Mouse (Mus musculus): ENCODE data around the gene Aass. TPM values are rescaled to one million over a fixed set of nuclear protein-coding genes. Genes with fewer than 3 reads are reported as not detected.
"Not testable (repeated sequence)": the region's sequence is repeated elsewhere in the genome, so short reads cannot be mapped to it uniquely, and the experiment has no call there.

Gene Aass
- total RNA-seq (2014; rRNA removed; ENCODE audit: low replicate concordance) = not detected in 2 replicates
- polyA plus RNA-seq (2015; fragmentation: Nextera tagmentation; extraction: Ambion mirVana) = 0.05 and 0.22 TPM in 2 replicates

DNA sequence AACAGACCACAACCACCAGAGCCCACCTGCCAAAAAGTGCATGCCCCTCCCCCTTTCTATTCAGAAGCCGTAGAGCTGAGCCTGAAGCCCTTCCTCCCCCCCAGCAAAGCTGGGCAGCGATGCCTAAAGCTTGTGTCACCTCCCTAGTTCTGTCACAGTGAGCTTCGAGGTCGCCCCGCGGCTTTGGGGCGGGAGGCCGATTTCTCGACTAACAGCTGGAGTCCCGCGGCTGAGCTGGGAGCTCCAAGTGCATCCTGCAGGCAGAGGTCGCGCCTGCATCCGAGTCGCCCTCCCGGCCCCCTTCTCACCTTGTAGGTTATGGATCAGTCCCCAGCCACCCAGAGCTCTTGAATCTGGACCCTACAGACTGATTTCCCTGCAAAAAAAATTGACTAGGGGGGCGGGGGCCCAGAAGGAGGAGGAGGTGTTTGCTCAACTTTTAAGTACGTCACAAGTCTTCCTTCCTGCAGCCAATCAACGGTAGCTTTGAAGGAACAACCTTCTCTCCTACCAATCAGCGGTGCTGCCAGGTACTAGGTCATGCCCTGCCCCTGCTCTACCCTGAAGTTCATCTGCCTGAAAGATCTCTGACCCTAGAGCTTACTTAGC lies at the start of gene Aass:
Gene Aass (minus strand): TSS at position 414 of the 609 bp plus-strand sequence.
- Histone ChIP-seq H3K4me2 (ENCODE audit: low read depth, low read length) (peak within 1 kb of the TSS; percentile 59), H3K27me3 (ENCODE audit: control insufficient read depth, insufficient read depth, low read length) (no peaks in the 10 kb centered on the region), H3K9me3 (replicated peaks; ENCODE audit: control insufficient read depth, low read length) (no peaks in the 10 kb centered on the region), H3K4me3 (ENCODE audit: low read depth, low read length) (peak within 1 kb of the TSS; percentile 34), H3K36me3 (replicated peaks; ENCODE audit: control insufficient read depth, insufficient read depth, low read length) (no peaks in the 10 kb centered on the region), H3K4me1 (ENCODE audit: control insufficient read depth, insufficient read depth) (0 out of 2 replicates have a peak, but pooled peaks cover 6% of the 10 kb centered on the region), H3K9ac (replicated peaks; ENCODE audit: low read depth, low read length) (no peak within 1 kb of the TSS), H3K27ac (ENCODE audit: low read depth) (no peak within 1 kb of the TSS)
- ATAC-seq (ENCODE audit: insufficient read depth, low read depth) = peak; percentile 27
- WGBS = under 1% methylated on average over 20 of the region's 20 CpGs
- DNase-seq (ENCODE audit: low spot score) = no peak
- TF ChIP-seq EP300 (IDR thresholded peaks at IDR 0.05; ENCODE audit: low read depth) = no peak
- no peak for TF ChIP-seq CTCF (IDR thresholded peaks at IDR 0.05; ENCODE audit: low read depth)

DNA sequence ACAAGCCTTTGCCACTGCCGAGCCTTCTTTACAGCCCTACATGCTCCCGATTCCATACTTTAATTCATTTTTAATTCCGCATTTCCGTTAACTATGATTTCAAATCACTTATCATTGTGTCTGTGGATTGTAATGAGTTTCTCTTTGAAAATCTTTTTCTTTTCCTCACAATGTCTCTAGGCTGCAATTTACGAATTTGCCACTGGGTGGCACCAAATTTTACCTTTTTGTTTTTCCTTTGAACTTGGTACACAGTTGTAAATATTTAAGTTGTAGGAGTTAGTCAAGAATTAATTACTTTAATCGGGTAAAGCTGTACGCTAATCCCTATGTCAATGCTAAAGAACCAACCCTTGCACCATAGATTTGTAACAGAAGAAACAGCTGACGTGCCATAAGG lies 47.3 kb upstream of the Aass start:
- Histone ChIP-seq H3K36me3 (replicated peaks; ENCODE audit: control insufficient read depth, insufficient read depth, low read length) (no peaks in the 10 kb centered on the region), H3K9ac (replicated peaks; ENCODE audit: low read depth, low read length) (no peak overlapping the region), H3K4me3 (ENCODE audit: low read depth, low read length) (no peak overlapping the region), H3K27me3 (ENCODE audit: control insufficient read depth, insufficient read depth, low read length) (no peaks in the 10 kb centered on the region), H3K9me3 (replicated peaks; ENCODE audit: control insufficient read depth, low read length) (no peaks in the 10 kb centered on the region), H3K27ac (ENCODE audit: low read depth) (no peak overlapping the region), H3K4me2 (ENCODE audit: low read depth, low read length) (peak overlapping the region; percentile 40), H3K4me1 (ENCODE audit: control insufficient read depth, insufficient read depth) (no peaks in the 10 kb centered on the region)
- ATAC-seq (ENCODE audit: insufficient read depth, low read depth) (no peak), DNase-seq (ENCODE audit: low spot score) (peak; percentile 17)
- 16% methylated on average over 8 of the region's 8 CpGs for WGBS
- TF ChIP-seq CTCF (IDR thresholded peaks at IDR 0.05; ENCODE audit: low read depth) = peak; percentile 61
- no peak for TF ChIP-seq EP300 (IDR thresholded peaks at IDR 0.05; ENCODE audit: low read depth)

DNA sequence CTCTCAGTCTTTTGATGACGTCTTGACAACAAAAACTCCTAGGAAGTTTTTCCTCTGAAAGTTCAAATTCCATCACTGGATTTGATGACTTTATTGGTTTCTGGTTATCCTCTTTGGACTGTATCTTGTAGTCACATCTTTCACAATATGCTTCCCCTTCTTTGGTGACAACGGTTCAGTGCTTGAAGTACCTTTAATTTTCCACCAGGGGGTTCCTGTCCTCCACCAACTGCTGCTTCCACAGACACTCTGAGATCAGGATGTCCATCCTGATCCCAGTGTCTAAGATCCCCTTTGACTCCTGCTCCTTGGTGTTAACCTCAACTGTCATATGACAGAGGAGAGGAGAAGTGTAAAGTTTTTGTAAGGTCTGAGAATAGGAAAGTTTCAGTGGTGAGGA lies 31.0 kb upstream of the Aass start:
- not testable (repeated sequence) for H3K4me2 ChIP-seq (ENCODE audit: low read depth, low read length); H3K4me3 ChIP-seq (ENCODE audit: low read depth, low read length); H3K27me3 ChIP-seq (ENCODE audit: control insufficient read depth, insufficient read depth, low read length); H3K4me1 ChIP-seq (ENCODE audit: control insufficient read depth, insufficient read depth); H3K27ac ChIP-seq (ENCODE audit: low read depth); DNase-seq (ENCODE audit: low spot score); ATAC-seq (ENCODE audit: insufficient read depth, low read depth); H3K9ac ChIP-seq (replicated peaks; ENCODE audit: low read depth, low read length); H3K36me3 ChIP-seq (replicated peaks; ENCODE audit: control insufficient read depth, insufficient read depth, low read length); H3K9me3 ChIP-seq (replicated peaks; ENCODE audit: control insufficient read depth, low read length)
- 39% methylated on average over 1 of the region's 2 CpGs for WGBS

DNA sequence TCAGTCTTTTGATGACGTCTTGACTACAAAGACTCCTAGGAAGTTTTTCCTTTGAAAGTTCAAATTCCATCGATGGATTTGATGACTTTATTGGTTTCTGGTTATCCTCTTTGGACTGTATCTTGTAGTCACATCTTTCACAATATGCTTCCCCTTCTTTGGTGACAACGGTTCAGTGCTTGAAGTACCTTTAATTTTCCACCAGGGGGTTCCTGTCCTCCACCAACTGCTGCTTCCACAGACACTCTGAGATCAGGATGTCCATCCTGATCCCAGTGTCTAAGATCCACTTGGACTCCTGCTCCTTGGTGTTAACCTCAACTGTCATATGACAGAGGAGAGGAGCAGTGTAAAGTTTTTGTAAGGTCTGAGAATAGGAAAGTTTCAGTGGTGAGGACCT lies 23.6 kb upstream of the Aass start:
- ATAC-seq (ENCODE audit: insufficient read depth, low read depth); DNase-seq (ENCODE audit: low spot score): not testable (repeated sequence)
- WGBS = 62% methylated on average over 2 of the region's 3 CpGs

DNA sequence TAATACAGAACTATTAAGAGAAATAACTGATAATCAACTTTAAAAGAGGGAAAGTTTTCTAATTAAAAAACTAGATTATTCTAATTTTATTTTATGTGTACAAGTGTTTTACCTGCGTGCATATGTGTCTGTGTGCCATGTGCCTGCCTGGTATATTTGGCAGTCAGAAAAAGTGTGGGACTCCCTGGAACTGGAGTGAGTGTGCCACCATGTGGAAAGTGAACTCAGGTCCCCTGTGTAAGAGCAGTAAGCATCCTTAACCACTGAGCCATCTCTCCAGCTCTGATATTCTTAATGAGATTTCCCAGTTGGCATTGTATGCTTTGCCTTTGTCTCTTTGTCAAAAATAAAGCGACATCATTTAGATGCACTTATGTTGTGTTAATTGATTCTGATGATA lies 20.3 kb upstream of the Aass start:
- no peaks in the 10 kb centered on the region for H3K36me3 ChIP-seq (replicated peaks; ENCODE audit: control insufficient read depth, insufficient read depth, low read length)
- H3K4me3 ChIP-seq (ENCODE audit: low read depth, low read length) = no peak overlapping the region
- H3K4me2 ChIP-seq (ENCODE audit: low read depth, low read length) = no peak overlapping the region
- no peaks in the 10 kb centered on the region for H3K4me1 ChIP-seq (ENCODE audit: control insufficient read depth, insufficient read depth)
- H3K9me3 ChIP-seq (replicated peaks; ENCODE audit: control insufficient read depth, low read length) = no peaks in the 10 kb centered on the region
- H3K27me3 ChIP-seq (ENCODE audit: control insufficient read depth, insufficient read depth, low read length) = no peaks in the 10 kb centered on the region
- no peak overlapping the region for H3K9ac ChIP-seq (replicated peaks; ENCODE audit: low read depth, low read length)
- no peak for ATAC-seq (ENCODE audit: insufficient read depth, low read depth)
- TF ChIP-seq EP300 (IDR thresholded peaks at IDR 0.05; ENCODE audit: low read depth) (no peak), CTCF (IDR thresholded peaks at IDR 0.05; ENCODE audit: low read depth) (no peak)
- 80% methylated on average over 2 of the region's 2 CpGs for WGBS
- no peak for DNase-seq (ENCODE audit: low spot score)
- H3K27ac ChIP-seq (ENCODE audit: low read depth) = no peak overlapping the region

More for the DNA sequence above, 23.6 kb upstream of the Aass start:
- not testable (repeated sequence) for H3K36me3 ChIP-seq (replicated peaks; ENCODE audit: control insufficient read depth, insufficient read depth, low read length); H3K4me1 ChIP-seq (ENCODE audit: control insufficient read depth, insufficient read depth); H3K9ac ChIP-seq (replicated peaks; ENCODE audit: low read depth, low read length); H3K27me3 ChIP-seq (ENCODE audit: control insufficient read depth, insufficient read depth, low read length); H3K9me3 ChIP-seq (replicated peaks; ENCODE audit: control insufficient read depth, low read length); H3K4me2 ChIP-seq (ENCODE audit: low read depth, low read length); H3K27ac ChIP-seq (ENCODE audit: low read depth); H3K4me3 ChIP-seq (ENCODE audit: low read depth, low read length)

DNA sequence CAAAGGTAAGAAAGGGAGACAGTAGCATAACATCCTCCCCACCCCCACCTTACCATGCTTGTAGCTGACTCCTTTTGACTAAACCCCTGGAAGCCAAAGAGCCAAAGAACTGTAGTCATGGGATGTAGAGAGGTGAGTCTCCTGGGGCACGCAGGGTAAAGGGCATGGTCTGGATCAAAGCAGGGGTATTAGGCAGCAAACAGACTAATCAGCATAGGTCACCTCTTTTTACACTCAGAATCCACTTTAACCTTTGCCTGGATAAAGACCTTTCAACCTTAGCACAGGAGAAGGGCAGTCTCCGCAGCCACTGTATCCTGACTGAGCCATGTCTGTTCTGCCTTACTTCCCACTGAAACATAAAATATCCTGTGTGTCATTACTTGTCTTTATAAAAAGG lies 14.4 kb upstream of the Aass start:
- DNase-seq (ENCODE audit: low spot score) (no peak), ATAC-seq (ENCODE audit: insufficient read depth, low read depth) (no peak)
- no peaks in the 10 kb centered on the region for H3K36me3 ChIP-seq (replicated peaks; ENCODE audit: control insufficient read depth, insufficient read depth, low read length)
- no peak overlapping the region for H3K4me3 ChIP-seq (ENCODE audit: low read depth, low read length)
- H3K27ac ChIP-seq (ENCODE audit: low read depth) = no peak overlapping the region
- no peak overlapping the region for H3K9ac ChIP-seq (replicated peaks; ENCODE audit: low read depth, low read length)
- 75% methylated on average over 2 of the region's 2 CpGs for WGBS
- TF ChIP-seq EP300 (IDR thresholded peaks at IDR 0.05; ENCODE audit: low read depth) (no peak), CTCF (IDR thresholded peaks at IDR 0.05; ENCODE audit: low read depth) (no peak)
- no peaks in the 10 kb centered on the region for H3K9me3 ChIP-seq (replicated peaks; ENCODE audit: control insufficient read depth, low read length)
- no peaks in the 10 kb centered on the region for H3K4me1 ChIP-seq (ENCODE audit: control insufficient read depth, insufficient read depth)
- H3K4me2 ChIP-seq (ENCODE audit: low read depth, low read length) = no peak overlapping the region
- H3K27me3 ChIP-seq (ENCODE audit: control insufficient read depth, insufficient read depth, low read length) = 0 out of 2 replicates have a peak, but pooled peaks cover 4% of the 10 kb centered on the region

Measured in heart, postnatal 0 days (tissue).